Mouse (Mus musculus) right cerebral cortex, postnatal 36 days (tissue): ENCODE measurements at regions not wholly inside any gene's neighbourhood (a gene's known extent, or its start where the extent isn't known, plus 50 kb on each side); places are given as distances from the start of the nearest gene placed in this dataset.

Source experiments
- DNase-seq, 2 experiments: peaks; one replicate each; pipeline ENCODE4 v3.0.0; 2022; ENCODE audit warnings: low spot score in 2 of 2, mixed read lengths in 1 of 2

DNA sequence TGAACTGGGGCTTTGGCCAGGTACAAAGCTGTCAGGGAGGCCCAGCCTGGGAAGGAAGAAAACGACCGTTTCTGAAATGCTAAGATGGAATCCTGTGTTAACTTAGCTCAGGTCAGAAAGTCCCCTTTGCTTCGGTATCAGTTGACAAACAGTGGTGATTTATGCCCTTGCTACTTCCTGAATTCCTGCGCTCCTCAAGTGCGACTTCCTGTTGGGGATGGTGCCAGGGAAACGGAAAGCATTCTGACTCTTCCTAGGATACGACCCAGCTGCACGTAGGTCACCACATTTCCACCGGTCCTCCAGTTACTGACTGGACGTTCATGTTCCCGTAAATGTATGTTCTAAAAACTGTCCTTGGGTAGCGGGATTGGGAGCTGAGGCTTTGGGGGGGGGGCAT, 161.0 kb downstream of the Hibadh start:
- DNase-seq: no peak

DNA sequence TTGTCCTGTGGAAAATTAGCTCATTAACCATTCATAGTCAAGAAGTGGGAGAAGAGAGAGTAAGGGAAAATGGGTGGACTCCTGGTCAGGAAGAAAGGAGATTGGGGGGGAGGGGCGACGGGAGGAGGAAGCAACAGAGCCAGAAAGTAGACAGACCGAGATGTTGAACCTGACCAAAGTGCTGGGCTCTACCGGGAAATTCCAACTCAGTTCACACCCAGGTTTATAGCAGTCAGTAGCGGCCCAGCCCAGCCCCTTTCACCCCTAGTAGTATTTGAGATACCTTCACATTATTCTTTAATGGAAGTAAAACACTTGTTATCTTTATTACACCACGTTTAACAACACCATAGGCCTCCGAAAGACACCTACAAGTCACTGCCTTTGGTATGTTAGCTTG, 158.2 kb downstream of the Hibadh start:
- DNase-seq: no peak

DNA sequence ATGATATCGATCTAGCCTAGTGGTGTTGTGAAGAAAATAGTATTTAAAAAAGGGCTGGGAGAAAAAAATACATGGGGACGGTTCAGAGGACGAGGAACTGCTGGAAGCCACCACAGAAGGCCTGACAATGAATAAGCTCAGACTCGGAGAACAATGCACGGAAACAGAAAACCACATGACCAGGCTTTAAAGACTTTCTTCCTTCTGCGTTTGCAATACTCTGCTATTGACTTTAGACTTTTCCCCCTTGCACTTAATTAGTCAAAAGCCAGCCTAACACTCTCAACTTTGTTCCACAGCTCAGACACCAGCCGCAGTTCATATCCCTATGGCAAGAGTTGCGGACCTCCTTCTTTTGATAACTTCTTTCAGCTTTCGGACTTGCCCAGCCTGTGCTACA, 154.0 kb downstream of the Hibadh start:
- no peak for DNase-seq

DNA sequence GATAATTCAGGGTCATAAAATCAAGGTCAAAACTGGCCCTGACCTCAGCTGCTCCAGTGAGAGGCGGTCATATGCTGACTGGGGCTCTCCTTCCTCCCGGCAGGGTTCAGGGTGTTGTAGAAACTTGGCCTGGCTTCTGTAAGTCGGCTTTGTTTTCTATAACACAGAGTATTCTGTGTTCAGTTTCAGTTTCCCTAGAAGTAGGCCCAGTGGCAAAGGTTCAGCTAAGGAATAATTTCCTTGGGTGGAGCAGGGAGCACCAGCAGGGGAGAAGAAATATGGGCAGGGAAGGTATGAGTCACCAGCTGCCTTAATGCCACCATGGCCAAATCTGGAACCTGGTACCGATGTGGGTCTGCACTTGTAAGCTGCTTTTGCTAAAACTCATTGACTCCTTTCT, 153.5 kb downstream of the Hibadh start:
- no peak for DNase-seq

DNA sequence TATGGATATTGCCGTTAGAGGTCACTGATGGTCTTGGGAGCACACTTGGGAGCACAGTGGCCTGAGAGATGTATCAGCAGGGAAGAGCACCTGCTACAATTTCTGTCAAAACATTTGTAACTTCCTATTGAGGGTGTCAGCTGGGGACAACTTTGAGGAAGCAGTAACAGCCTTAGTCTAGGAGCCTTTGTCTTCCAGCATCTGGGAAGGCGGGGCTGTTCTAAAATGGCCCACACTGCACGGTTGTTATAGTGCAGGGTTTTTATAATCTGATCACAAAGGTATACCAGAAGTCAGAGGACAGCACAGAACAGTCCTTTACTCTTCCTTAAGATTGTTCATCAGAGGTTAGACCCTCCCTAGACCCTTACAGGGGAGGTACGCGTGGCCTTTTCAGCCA, 152.3 kb downstream of the Hibadh start:
- no peak for DNase-seq

DNA sequence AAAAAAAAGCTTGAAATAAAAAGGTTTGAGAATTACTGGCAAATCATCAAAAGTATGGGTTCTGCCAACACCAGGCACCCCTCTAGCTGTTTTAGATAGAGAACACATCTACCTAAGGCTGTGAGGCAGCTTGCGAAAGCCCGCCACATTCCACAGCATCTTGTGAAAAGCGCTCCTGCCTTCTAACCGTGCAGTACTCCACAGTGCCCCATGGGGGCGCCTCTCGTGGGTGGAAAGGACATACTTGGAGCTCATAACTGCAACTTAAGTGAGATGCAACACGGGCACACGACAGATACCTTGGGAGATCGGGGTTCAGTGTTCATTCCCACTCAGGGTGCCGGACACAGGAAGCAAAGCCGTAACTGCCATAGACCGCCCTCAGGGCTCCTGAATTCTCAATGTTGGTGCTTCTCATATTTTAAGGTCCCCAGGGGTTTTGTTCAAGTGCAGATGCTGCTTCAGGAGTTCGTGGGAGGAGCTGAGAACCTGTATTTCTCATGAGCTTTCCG, 149.9 kb downstream of the Hibadh start:
- no peak for DNase-seq

- no peak for DNase-seq
Observed at GRCm38 (mm10) chr6:52495301-52495700, 144.9 kb downstream of the Hibadh start.

GRCm38 (mm10) chr6:52495855-52496254, 144.3 kb downstream of the Hibadh start:
- no peak for DNase-seq
